ENCODE assay signal across 8 mouse cellular contexts in the genomic region with DNA sequence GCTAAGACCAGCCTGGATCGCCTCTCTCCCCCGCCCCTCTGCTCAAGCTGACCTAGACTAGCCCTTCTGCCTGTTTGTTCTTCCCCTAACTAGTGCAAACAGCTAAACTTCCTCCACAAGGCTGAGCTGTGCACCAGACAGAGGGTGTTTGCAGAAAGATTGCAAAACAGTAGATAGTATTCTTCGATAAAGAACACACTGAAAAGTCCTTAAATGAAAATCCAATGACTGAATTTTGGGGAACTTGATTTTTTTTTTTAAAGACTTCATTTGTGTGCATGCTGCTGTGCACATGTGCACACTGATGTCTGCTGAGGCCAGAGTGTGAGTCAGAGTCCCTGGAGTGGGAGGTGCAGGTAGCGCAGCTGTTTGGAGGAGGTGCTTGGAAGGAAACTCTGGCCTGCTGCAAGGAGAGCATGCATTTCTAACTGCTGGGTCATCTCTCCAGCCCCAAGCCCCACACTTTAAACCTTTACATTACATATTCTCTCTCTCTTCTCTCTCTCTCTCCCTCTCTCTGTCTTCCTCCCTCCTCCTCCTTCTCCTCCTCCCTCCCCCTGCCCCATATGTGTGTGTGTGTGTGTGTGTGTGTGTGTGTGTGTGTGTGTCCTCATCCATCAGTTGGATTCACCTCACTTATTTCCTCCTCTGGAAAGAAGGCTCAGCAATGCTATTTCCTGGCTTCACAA. TPM values are rescaled to one million over a fixed set of nuclear protein-coding genes. Genes with fewer than 3 reads are reported as not detected.
DNase-seq lines count a peak whose midpoint lies in the region; ATAC-seq and TF ChIP-seq lines count a peak whose summit lies in the region.

No protein-coding gene starts in this region.

- 86% methylated on average over 4 of the region's 4 CpGs for WGBS in forebrain, embryonic 12.5 days
- 83% methylated on average over 4 of the region's 4 CpGs for WGBS in cerebellum, adult 2 months

- H3K9me3 ChIP-seq in forebrain, embryonic 12.5 days, result no peaks in the 10 kb centered on the region

- peak; percentile 25 for DNase-seq in ovary, postnatal 36 days (ENCODE audit: low spot score)
- no peak for DNase-seq in ovary, postnatal 10 days (ENCODE audit: low spot score)
- peak; percentile 37 for DNase-seq in ZHBTc4 (ENCODE audit: low read depth, low spot score)
- peak; percentile 71 for DNase-seq in induced T-regulatory cell, adult 2 months (ENCODE audit: low read depth)
- peak; percentile 30 for DNase-seq in thymus, postnatal 14 days
- no peak for DNase-seq in cerebellum, adult 2 months

- peaks cover 20% of the 10 kb centered on the region for H3K4me1 ChIP-seq in forebrain, embryonic 12.5 days
- no peaks in the 10 kb centered on the region for H3K4me1 ChIP-seq in cerebellum, adult 2 months (ENCODE audit: control insufficient read depth, insufficient read depth, low read length)

- no peak overlapping the region for H3K4me3 ChIP-seq in forebrain, embryonic 12.5 days (replicated peaks)
- H3K4me3 ChIP-seq in cerebellum, adult 2 months (replicated peaks; ENCODE audit: insufficient read depth, low read depth, low read length), result no peak overlapping the region

- no peak overlapping the region for H3K9ac ChIP-seq in forebrain, embryonic 12.5 days

- H3K4me2 ChIP-seq in forebrain, embryonic 12.5 days, result no peak overlapping the region

- no peak for ATAC-seq in forebrain, embryonic 12.5 days (ENCODE audit: low FRiP score)
- peak; percentile 57 for ATAC-seq in megakaryocyte, adult 5-6 weeks (ENCODE audit: poor library complexity, severe bottlenecking)

- no peaks in the 10 kb centered on the region for H3K27me3 ChIP-seq in forebrain, embryonic 12.5 days
- no peaks in the 10 kb centered on the region for H3K27me3 ChIP-seq in cerebellum, adult 2 months (ENCODE audit: control insufficient read depth, insufficient read depth, low read length)

- no peak for TF ChIP-seq CTCF in cerebellum, adult 2 months (IDR thresholded peaks at IDR 0.05; ENCODE audit: borderline replicate concordance, insufficient read depth, low read depth, low read length)

- TF ChIP-seq POLR2A in cerebellum, adult 2 months (IDR thresholded peaks at IDR 0.05; ENCODE audit: borderline replicate concordance, insufficient read depth, low read length), result no peak

- no peaks in the 10 kb centered on the region for H3K36me3 ChIP-seq in forebrain, embryonic 12.5 days (replicated peaks)

- peak overlapping the region; percentile 53 for H3K27ac ChIP-seq in forebrain, embryonic 12.5 days
- H3K27ac ChIP-seq in cerebellum, adult 2 months (ENCODE audit: insufficient read depth, low read length), result no peak overlapping the region

RNA-seq across cellular contexts. Expression of a gene that starts 29.0 kb away (rescaled TPM):
- 3.8 and 5.5 TPM in 2 replicates for polyA plus RNA-seq in forebrain, embryonic 12.5 days (2016; fragmentation: Nextera tagmentation; extraction: Ambion mirVana)
- total RNA-seq in megakaryocyte, adult 5-6 weeks (2015), result 74.2 and 74.8 TPM in 2 replicates
- 95.7 and 112 TPM in 2 replicates for total RNA-seq in megakaryocyte, adult 5-6 weeks (2017)
- 0.79 and 1.1 TPM in 2 replicates for polyA plus RNA-seq in cerebellum, adult 2 months (2012; rRNA removed)

RNA-seq across cellular contexts. Expression of a gene that starts 34.1 kb away (rescaled TPM):
- 103 and 106 TPM in 2 replicates for polyA plus RNA-seq in forebrain, embryonic 12.5 days (2016; fragmentation: Nextera tagmentation; extraction: Ambion mirVana)
- 107 and 129 TPM in 2 replicates for total RNA-seq in megakaryocyte, adult 5-6 weeks (2015)
- 102 and 112 TPM in 2 replicates for total RNA-seq in megakaryocyte, adult 5-6 weeks (2017)
- polyA plus RNA-seq in cerebellum, adult 2 months (2012; rRNA removed), result 92.8 and 95.0 TPM in 2 replicates

Comparison
In these comparisons a context has a peak if more than half of its experiments do, and no peak if none do; other contexts are left out.
1. DNase-seq: peak in ovary, postnatal 36 days (single experiment), ZHBTc4 (single experiment), induced T-regulatory cell, adult 2 months (single experiment) and thymus, postnatal 14 days (single experiment); none in ovary, postnatal 10 days (single experiment) and cerebellum, adult 2 months (0 of 2).